Mouse (Mus musculus) myocyte (in vitro differentiated cells): ENCODE measurements around the gene Mrpl20.

Experiments used
- POLR2A ChIP-seq: IDR thresholded peaks from one replicate; pipeline ENCODE4 v1.6.1; 2011; ENCODE audit warnings: low read depth, mild to moderate bottlenecking, control low read depth, moderate library complexity; ENCODE audit not compliant: insufficient read length
- TCF12 ChIP-seq: IDR thresholded peaks from one replicate; pipeline ENCODE4 v1.6.1; 2011; ENCODE audit warnings: mild to moderate bottlenecking, control low read depth; ENCODE audit not compliant: poor library complexity, insufficient read depth, severe bottlenecking

DNA sequence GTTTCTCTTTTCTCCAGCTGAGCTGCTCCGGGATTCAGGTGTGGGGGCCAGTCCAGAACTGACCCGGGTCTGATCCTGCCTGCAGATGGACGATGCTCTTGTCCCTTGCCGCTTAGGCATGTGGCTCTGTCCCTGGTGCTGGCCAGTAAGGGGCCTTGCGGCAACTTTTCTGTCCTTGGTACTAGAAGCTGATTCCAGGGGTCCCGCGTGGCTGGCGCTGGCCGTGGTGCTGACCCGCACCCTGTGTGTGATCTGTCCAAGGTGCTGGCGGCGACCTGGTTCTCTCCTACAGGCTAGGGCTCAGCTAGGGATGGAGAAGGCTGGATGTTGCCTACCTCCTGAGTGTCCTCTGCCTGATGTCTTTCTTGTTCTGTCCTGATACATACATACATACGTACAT is 56.6 kb downstream of the Mrpl20 start:
- TF ChIP-seq POLR2A, result no peak
- no peak for TF ChIP-seq TCF12
